In genomic region chr10:21628555-21628954, GRCm38 (mm10) we compare ENCODE assay signal across 11 mouse cellular contexts. TPM values are rescaled to one million over a fixed set of nuclear protein-coding genes. Genes with fewer than 3 reads are reported as not detected.
DNase-seq lines count a peak whose midpoint lies in the region; ATAC-seq lines count a peak whose summit lies in the region.
"Had no signal": no experiment of that assay in that cellular context is flagged by ENCODE, and none has a peak within 500 bp of the region (broad histone marks: within the 10 kb centered on the region; RNA-seq: fewer than 3 reads in every experiment).

No protein-coding gene starts in this region.

- no peaks in the 10 kb centered on the region for H3K27me3 ChIP-seq in heart, embryonic 10.5 days (ENCODE audit: insufficient read depth, poor library complexity, severe bottlenecking)
- H3K27me3 ChIP-seq in forebrain, embryonic 10.5 days (ENCODE audit: poor library complexity, severe bottlenecking): no peaks in the 10 kb centered on the region
- H3K27me3 ChIP-seq in neural tube, embryonic 15.5 days (replicated peaks): no peaks in the 10 kb centered on the region

- 81% methylated on average over 5 of the region's 5 CpGs for WGBS in heart, embryonic 10.5 days
- WGBS in forebrain, embryonic 10.5 days: 80% methylated on average over 5 of the region's 5 CpGs
- WGBS in neural tube, embryonic 15.5 days: 78% methylated on average over 5 of the region's 5 CpGs

- no peak overlapping the region for H3K27ac ChIP-seq in heart, embryonic 10.5 days
- H3K27ac ChIP-seq in forebrain, embryonic 10.5 days: no peak overlapping the region
- H3K27ac ChIP-seq in neural tube, embryonic 15.5 days (replicated peaks): no peak overlapping the region

- ATAC-seq in neural tube, embryonic 15.5 days (ENCODE audit: low FRiP score): no peak
- no peak for ATAC-seq in inflammation-experienced regulatory T-cells, adult 6 months
- ATAC-seq: CD4-positive, CD25-positive, alpha-beta regulatory T cell, adult 4 months had no signal

- DNase-seq in heart, adult 11 months: peak; percentile 99
- DNase-seq in heart, embryonic 10.5 days (ENCODE audit: low spot score): no peak
- DNase-seq in 3T3-L1 (ENCODE audit: low read depth, low spot score): peak; percentile 35
- DNase-seq in gastrocnemius, adult 8-10 months (ENCODE audit: low spot score in 2 of 2): peak; percentile 90 to 91
- peak; percentile 59 to 85 for DNase-seq in kidney, postnatal 36 days
- DNase-seq in forebrain, embryonic 10.5 days (ENCODE audit: extremely low spot score, low spot score): no peak

- no peak overlapping the region for H3K4me3 ChIP-seq in heart, embryonic 10.5 days
- no peak overlapping the region for H3K4me3 ChIP-seq in forebrain, embryonic 10.5 days
- H3K4me3 ChIP-seq in neural tube, embryonic 15.5 days (replicated peaks): no peak overlapping the region

- H3K36me3 ChIP-seq in heart, embryonic 10.5 days: no peaks in the 10 kb centered on the region
- H3K36me3 ChIP-seq in forebrain, embryonic 10.5 days (replicated peaks): no peaks in the 10 kb centered on the region
- no peaks in the 10 kb centered on the region for H3K36me3 ChIP-seq in neural tube, embryonic 15.5 days

- no peaks in the 10 kb centered on the region for H3K9me3 ChIP-seq in heart, embryonic 10.5 days
- H3K9me3 ChIP-seq in forebrain, embryonic 10.5 days: no peaks in the 10 kb centered on the region
- H3K9me3 ChIP-seq in neural tube, embryonic 15.5 days (replicated peaks): no peaks in the 10 kb centered on the region

- 0 out of 2 replicates have a peak, but pooled peaks cover 4% of the 10 kb centered on the region for H3K4me1 ChIP-seq in heart, embryonic 10.5 days
- no peaks in the 10 kb centered on the region for H3K4me1 ChIP-seq in forebrain, embryonic 10.5 days
- no peaks in the 10 kb centered on the region for H3K4me1 ChIP-seq in neural tube, embryonic 15.5 days

- H3K4me2 ChIP-seq in neural tube, embryonic 15.5 days: no peak overlapping the region

- H3K9ac ChIP-seq in neural tube, embryonic 15.5 days (replicated peaks): no peak overlapping the region

RNA-seq across cellular contexts. Expression of gene 1700020N01Rik, which starts 35.6 kb away (rescaled TPM):
- 0.14 and 0.29 TPM in 2 replicates for polyA plus RNA-seq in heart, embryonic 10.5 days (2016; fragmentation: Nextera tagmentation; extraction: Ambion mirVana)
- not detected for total RNA-seq in gastrocnemius, adult 8-10 months (2022)
- not detected in 2 replicates for polyA plus RNA-seq in forebrain, embryonic 10.5 days (2016; fragmentation: Nextera tagmentation; extraction: Ambion mirVana)
- polyA plus RNA-seq in neural tube, embryonic 15.5 days (2015; fragmentation: Nextera tagmentation; extraction: Ambion mirVana): not detected in 2 replicates
- polyA plus RNA-seq in inflammation-experienced regulatory T-cells, adult 6 months (2017; shearing (Covaris generic)): not detected
- polyA plus RNA-seq: CD4-positive, CD25-positive, alpha-beta regulatory T cell, adult 4 months; gonadal fat pad, adult 2 months; liver, embryonic 16.5 days had no signal

Comparison
In these comparisons a context has a peak if more than half of its experiments do, and no peak if none do; other contexts are left out.
1. DNase-seq: peak in heart, adult 11 months (single experiment), 3T3-L1 (single experiment), gastrocnemius, adult 8-10 months (2 of 2) and kidney, postnatal 36 days (2 of 2); none in heart, embryonic 10.5 days (single experiment) and forebrain, embryonic 10.5 days (single experiment).